Comparison of ENCODE assay signal across 8 mouse cellular contexts in the genomic region with DNA sequence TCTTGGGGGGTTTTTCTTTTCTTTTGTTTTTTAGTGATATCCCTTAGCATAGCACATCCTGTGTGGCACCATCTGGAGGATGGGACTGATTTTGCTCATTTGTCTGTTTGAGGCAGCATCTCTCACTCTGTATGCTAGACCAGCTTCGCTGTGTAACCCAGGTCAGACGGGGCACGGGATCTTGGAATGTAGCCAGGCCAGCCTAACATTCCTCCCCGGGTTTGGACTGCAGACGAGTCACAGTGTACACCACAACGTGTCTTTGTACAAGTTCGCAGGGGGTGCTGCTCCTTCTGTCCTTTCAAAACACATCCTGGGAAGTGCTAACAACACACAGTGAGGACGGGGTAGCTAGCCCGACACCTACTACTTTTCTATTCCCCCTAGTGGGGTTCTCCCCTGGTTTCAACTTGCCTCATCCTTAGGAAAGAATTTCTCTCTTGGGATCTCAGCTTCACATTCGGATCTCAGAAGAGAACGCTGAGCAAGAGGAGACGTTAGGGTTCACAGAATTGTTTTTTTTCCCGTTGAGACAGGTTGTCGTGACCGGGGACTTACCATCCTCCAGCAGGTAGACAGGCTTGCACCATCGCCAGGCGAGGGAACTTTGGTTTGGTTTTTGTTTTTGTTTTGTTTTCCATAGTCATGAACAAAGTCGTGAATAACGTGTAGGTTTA. TPM values are rescaled to one million over a fixed set of nuclear protein-coding genes. Genes with fewer than 3 reads are reported as not detected.
DNase-seq lines count a peak whose midpoint lies in the region; ATAC-seq and TF ChIP-seq lines count a peak whose summit lies in the region.

No protein-coding gene starts in this region.

- H3K27me3 ChIP-seq in heart, embryonic 14.5 days (ENCODE audit: control insufficient read depth, insufficient read depth, low read length) = no peaks in the 10 kb centered on the region
- H3K27me3 ChIP-seq in thymus, adult 2 months (ENCODE audit: control insufficient read depth, insufficient read depth, low read length) = no peaks in the 10 kb centered on the region

- H3K36me3 ChIP-seq in heart, embryonic 14.5 days (ENCODE audit: control insufficient read depth, insufficient read depth, low read length) = peaks cover 38% of the 10 kb centered on the region
- H3K36me3 ChIP-seq in thymus, adult 2 months (ENCODE audit: control insufficient read depth, insufficient read depth, low read length) = peaks cover 9% of the 10 kb centered on the region

- H3K27ac ChIP-seq in heart, embryonic 14.5 days (replicated peaks in 1 of 2; ENCODE audit: control insufficient read depth in 1 of 2, insufficient read depth in 1 of 2, low read depth in 2 of 2, low read length in 2 of 2) = peak overlapping the region; percentile 93 to 94
- peak overlapping the region; percentile 79 for H3K27ac ChIP-seq in thymus, adult 2 months (ENCODE audit: control insufficient read depth, insufficient read depth, low read length)

- H3K9ac ChIP-seq in heart, embryonic 14.5 days (ENCODE audit: low read length) = peak overlapping the region; percentile 87

- H3K9me3 ChIP-seq in heart, embryonic 14.5 days (ENCODE audit: control insufficient read depth, low read length) = no peaks in the 10 kb centered on the region

- H3K4me2 ChIP-seq in heart, embryonic 14.5 days (ENCODE audit: low read length) = peak overlapping the region; percentile 63

- H3K4me1 ChIP-seq in heart, embryonic 14.5 days (ENCODE audit: control insufficient read depth in 2 of 2, insufficient read depth in 2 of 2, low read length in 2 of 2) = peaks cover 5 to 32% of the 10 kb centered on the region in 2 experiments
- peaks cover 8% of the 10 kb centered on the region for H3K4me1 ChIP-seq in thymus, adult 2 months (replicated peaks; ENCODE audit: control insufficient read depth, insufficient read depth, low read length)

- no peak for ATAC-seq in cerebellum, adult (ENCODE audit: insufficient number of reproducible peaks, low FRiP score, low TSS enrichment)
- ATAC-seq in heart, embryonic 14.5 days (ENCODE audit: insufficient number of reproducible peaks, insufficient read depth, low FRiP score, low read depth) = no peak
- peak; percentile 31 for ATAC-seq in megakaryocyte-erythroid progenitor cell, adult 5-6 weeks (replicated peaks; ENCODE audit: low FRiP score, low TSS enrichment, poor library complexity, severe bottlenecking)

- peak; percentile 50 to 59 for DNase-seq in cerebellum, postnatal 14 days
- DNase-seq in CD4-positive helper T cell, adult 2 months (ENCODE audit: low read depth, low spot score) = peak; percentile 55
- DNase-seq in brain, embryonic 14.5 days (ENCODE audit: low read depth) = peak; percentile 73
- DNase-seq in kidney, postnatal 10 days = peak; percentile 72
- DNase-seq in thymus, adult 2 months = peak; percentile 29

- TF ChIP-seq POLR2A in brain, embryonic 14.5 days (IDR thresholded peaks at IDR 0.05; ENCODE audit: borderline replicate concordance, extremely low read depth, insufficient read depth, insufficient read length, poor library complexity, severe bottlenecking) = no peak
- no peak for TF ChIP-seq POLR2A in thymus, adult 2 months (IDR thresholded peaks at IDR 0.05; ENCODE audit: control insufficient read depth, extremely low read depth, insufficient read depth, low read length, poor library complexity)

- under 1% methylated on average over 19 of the region's 19 CpGs for WGBS in heart, embryonic 14.5 days
- under 1% methylated on average over 19 of the region's 19 CpGs for WGBS in thymus, adult 2 months

- no peak for TF ChIP-seq CTCF in brain, embryonic 14.5 days (IDR thresholded peaks at IDR 0.05; ENCODE audit: borderline replicate concordance, extremely low read depth, insufficient read depth, insufficient read length)
- TF ChIP-seq CTCF in thymus, adult 2 months (IDR thresholded peaks at IDR 0.05; ENCODE audit: borderline replicate concordance, control insufficient read depth, extremely low read depth, insufficient read depth, low read length, poor library complexity) = no peak

- H3K4me3 ChIP-seq in heart, embryonic 14.5 days (ENCODE audit: control insufficient read depth in 1 of 2, insufficient read depth in 1 of 2, low read depth in 1 of 2, low read length in 2 of 2) = peak overlapping the region; percentile 95
- H3K4me3 ChIP-seq in thymus, adult 2 months (ENCODE audit: control insufficient read depth, insufficient read depth, low read length) = peak overlapping the region; percentile 62

RNA-seq across cellular contexts. Expression of a gene that starts 0.7 kb away (rescaled TPM):
- polyA plus RNA-seq in brain, embryonic 14.5 days (2012; rRNA removed) = 118 and 143 TPM in 2 replicates
- polyA plus RNA-seq in heart, embryonic 14.5 days (2014; fragmentation: Nextera tagmentation; extraction: Ambion mirVana) = 189 and 194 TPM in 2 replicates
- total RNA-seq in megakaryocyte-erythroid progenitor cell, adult 5-6 weeks (2014; fragmentation: Nextera tagmentation) = 197 and 208 TPM in 2 replicates
- 130 and 141 TPM in 2 replicates for total RNA-seq in megakaryocyte-erythroid progenitor cell, adult 5-6 weeks (2017)
- 113 and 160 TPM in 2 replicates for polyA plus RNA-seq in thymus, adult 2 months (2012; rRNA removed)

RNA-seq across cellular contexts. Expression of a gene that starts 4.4 kb away (rescaled TPM):
- polyA plus RNA-seq in brain, embryonic 14.5 days (2012; rRNA removed) = 3.3 and 4.6 TPM in 2 replicates
- 3.9 and 6.2 TPM in 2 replicates for polyA plus RNA-seq in heart, embryonic 14.5 days (2014; fragmentation: Nextera tagmentation; extraction: Ambion mirVana)
- total RNA-seq in megakaryocyte-erythroid progenitor cell, adult 5-6 weeks (2014; fragmentation: Nextera tagmentation) = 3.6 and 5.9 TPM in 2 replicates
- total RNA-seq in megakaryocyte-erythroid progenitor cell, adult 5-6 weeks (2017) = 0.84 TPM in 1 of 2 replicates, not detected in the other
- 2.3 and 2.8 TPM in 2 replicates for polyA plus RNA-seq in thymus, adult 2 months (2012; rRNA removed)

RNA-seq across cellular contexts. Expression of a gene that starts 22.4 kb away (rescaled TPM):
- 32.5 and 43.0 TPM in 2 replicates for polyA plus RNA-seq in brain, embryonic 14.5 days (2012; rRNA removed)
- polyA plus RNA-seq in heart, embryonic 14.5 days (2014; fragmentation: Nextera tagmentation; extraction: Ambion mirVana) = 34.0 and 36.2 TPM in 2 replicates
- 17.1 and 27.3 TPM in 2 replicates for total RNA-seq in megakaryocyte-erythroid progenitor cell, adult 5-6 weeks (2014; fragmentation: Nextera tagmentation)
- 16.3 and 17.5 TPM in 2 replicates for total RNA-seq in megakaryocyte-erythroid progenitor cell, adult 5-6 weeks (2017)
- 28.7 and 37.2 TPM in 2 replicates for polyA plus RNA-seq in thymus, adult 2 months (2012; rRNA removed)

RNA-seq across cellular contexts. Expression of a gene that starts 24.8 kb away (rescaled TPM):
- 0.03 and 0.06 TPM in 2 replicates for polyA plus RNA-seq in brain, embryonic 14.5 days (2012; rRNA removed)
- polyA plus RNA-seq in heart, embryonic 14.5 days (2014; fragmentation: Nextera tagmentation; extraction: Ambion mirVana) = 0.19 and 0.26 TPM in 2 replicates
- 0.35 and 0.74 TPM in 2 replicates for total RNA-seq in megakaryocyte-erythroid progenitor cell, adult 5-6 weeks (2014; fragmentation: Nextera tagmentation)
- 1.7 and 1.8 TPM in 2 replicates for total RNA-seq in megakaryocyte-erythroid progenitor cell, adult 5-6 weeks (2017)
- 115 and 120 TPM in 2 replicates for polyA plus RNA-seq in thymus, adult 2 months (2012; rRNA removed)
